Mouse (Mus musculus): ENCODE results near the gene Stat6. TPM values are rescaled to one million over a fixed set of nuclear protein-coding genes. Genes with fewer than 3 reads are reported as not detected.
A peak's percentile ranks its signal among the peaks of the same experiment; 100 is the strongest.

Stat6 gene
- polyA plus RNA-seq, 1 experiment from 2014 or later: 13.3 TPM

GRCm38 (mm10) chr10:127604465-127605250, 38.1 kb upstream of the Stat6 start:
- no peak overlapping the region for H3K4me3 ChIP-seq
- peaks cover 81% of the 10 kb centered on the region for H3K36me3 ChIP-seq
- H3K27me3 ChIP-seq: no peaks in the 10 kb centered on the region
- H3K9ac ChIP-seq: no peak overlapping the region
- WGBS: 53% methylated on average over 15 of the region's 15 CpGs
- no peaks in the 10 kb centered on the region for H3K9me3 ChIP-seq
- H3K27ac ChIP-seq: peak overlapping the region; percentile 2; the same call in 1 of the 2 replicates
- ATAC-seq (ENCODE audit: insufficient number of reproducible peaks, insufficient read depth, low FRiP score, low TSS enrichment): no peak
- no peak overlapping the region for H3K4me2 ChIP-seq (replicated peaks)
- peaks cover 46% of the 10 kb centered on the region for H3K4me1 ChIP-seq

GRCm38 (mm10) chr10:127605251-127605547, 37.6 kb upstream of the Stat6 start:
- Histone ChIP-seq H3K27ac (peak overlapping the region; percentile 2; the same call in 1 of the 2 replicates), H3K27me3 (no peaks in the 10 kb centered on the region), H3K4me2 (replicated peaks) (no peak overlapping the region), H3K4me1 (peaks cover 44% of the 10 kb centered on the region), H3K36me3 (peaks cover 86% of the 10 kb centered on the region), H3K4me3 (no peak overlapping the region), H3K9ac (no peak overlapping the region), H3K9me3 (no peaks in the 10 kb centered on the region)
- WGBS: 87% methylated on average over 8 of the region's 8 CpGs
- no peak for ATAC-seq (ENCODE audit: insufficient number of reproducible peaks, insufficient read depth, low FRiP score, low TSS enrichment)

GRCm38 (mm10) chr10:127605756-127606155, 37.0 kb upstream of the Stat6 start:
- Histone ChIP-seq H3K36me3 (peaks cover 88% of the 10 kb centered on the region), H3K27ac (no peak overlapping the region), H3K4me3 (no peak overlapping the region), H3K27me3 (no peaks in the 10 kb centered on the region), H3K9ac (no peak overlapping the region), H3K4me1 (peaks cover 39% of the 10 kb centered on the region), H3K9me3 (no peaks in the 10 kb centered on the region), H3K4me2 (replicated peaks) (no peak overlapping the region)
- 90% methylated on average over 9 of the region's 9 CpGs for WGBS
- no peak for ATAC-seq (ENCODE audit: insufficient number of reproducible peaks, insufficient read depth, low FRiP score, low TSS enrichment)

- Histone ChIP-seq H3K36me3 (peaks cover 91% of the 10 kb centered on the region), H3K4me1 (peaks cover 35% of the 10 kb centered on the region), H3K9me3 (no peaks in the 10 kb centered on the region), H3K4me3 (no peak overlapping the region), H3K9ac (no peak overlapping the region), H3K4me2 (replicated peaks) (no peak overlapping the region), H3K27ac (no peak overlapping the region), H3K27me3 (no peaks in the 10 kb centered on the region)
- 83% methylated on average over 7 of the region's 7 CpGs for whole genome bisulfite sequencing
- no peak for ATAC-seq (ENCODE audit: insufficient number of reproducible peaks, insufficient read depth, low FRiP score, low TSS enrichment)
Measured at GRCm38 (mm10) chr10:127607059-127607458, 35.7 kb upstream of the Stat6 start.

GRCm38 (mm10) chr10:127609415-127610065, 33.2 kb upstream of the Stat6 start:
- H3K4me1 ChIP-seq: peaks cover 42% of the 10 kb centered on the region
- H3K27ac ChIP-seq: peak overlapping the region; percentile 79
- 32% methylated on average over 9 of the region's 9 CpGs for WGBS
- no peak for ATAC-seq (ENCODE audit: insufficient number of reproducible peaks, insufficient read depth, low FRiP score, low TSS enrichment)
- no peaks in the 10 kb centered on the region for H3K9me3 ChIP-seq
- no peaks in the 10 kb centered on the region for H3K27me3 ChIP-seq
- peaks cover 74% of the 10 kb centered on the region for H3K36me3 ChIP-seq
- H3K4me2 ChIP-seq (replicated peaks): no peak overlapping the region; the same call in 1 of the 2 replicates
- no peak overlapping the region for H3K4me3 ChIP-seq
- no peak overlapping the region for H3K9ac ChIP-seq

GRCm38 (mm10) chr10:127610066-127610415, 32.7 kb upstream of the Stat6 start:
- WGBS: 78% methylated on average over 9 of the region's 9 CpGs
- H3K4me2 ChIP-seq (replicated peaks): no peak overlapping the region
- H3K9ac ChIP-seq: no peak overlapping the region
- H3K9me3 ChIP-seq: no peaks in the 10 kb centered on the region
- ATAC-seq (ENCODE audit: insufficient number of reproducible peaks, insufficient read depth, low FRiP score, low TSS enrichment): no peak
- H3K36me3 ChIP-seq: peaks cover 69% of the 10 kb centered on the region
- peak overlapping the region; percentile 79 for H3K27ac ChIP-seq
- H3K4me1 ChIP-seq: peaks cover 42% of the 10 kb centered on the region
- no peak overlapping the region for H3K4me3 ChIP-seq
- no peaks in the 10 kb centered on the region for H3K27me3 ChIP-seq

- no peak for ATAC-seq (ENCODE audit: insufficient number of reproducible peaks, insufficient read depth, low FRiP score, low TSS enrichment)
- H3K4me1 ChIP-seq: peaks cover 63% of the 10 kb centered on the region
- H3K27ac ChIP-seq: no peak overlapping the region
- H3K27me3 ChIP-seq: no peaks in the 10 kb centered on the region
- no peak overlapping the region for H3K4me2 ChIP-seq (replicated peaks)
- H3K9ac ChIP-seq: no peak overlapping the region
- H3K4me3 ChIP-seq: no peak overlapping the region
- peaks cover 49% of the 10 kb centered on the region for H3K36me3 ChIP-seq
- 84% methylated on average over 14 of the region's 14 CpGs for WGBS
- no peaks in the 10 kb centered on the region for H3K9me3 ChIP-seq
Measured at GRCm38 (mm10) chr10:127612079-127612775, 30.6 kb upstream of the Stat6 start.

- Histone ChIP-seq H3K4me2 (replicated peaks) (peak overlapping the region; percentile 81), H3K9ac (peak overlapping the region; percentile 15; the same call in 1 of the 2 replicates)
- 13% methylated on average over 12 of the region's 12 CpGs for WGBS
Measured at GRCm38 (mm10) chr10:127614236-127615033, 28.4 kb upstream of the Stat6 start.

GRCm38 (mm10) chr10:127615034-127615374, 27.8 kb upstream of the Stat6 start:
- 16% methylated on average over 2 of the region's 2 CpGs for WGBS
- Histone ChIP-seq H3K36me3 (peaks cover 25% of the 10 kb centered on the region), H3K9me3 (no peaks in the 10 kb centered on the region), H3K27me3 (no peaks in the 10 kb centered on the region), H3K27ac (peak overlapping the region; percentile 98), H3K4me2 (replicated peaks) (peak overlapping the region; percentile 81), H3K9ac (peak overlapping the region; percentile 15; the same call in 1 of the 2 replicates), H3K4me1 (peaks cover 68% of the 10 kb centered on the region), H3K4me3 (peak overlapping the region; percentile 13; the same call in 1 of the 2 replicates)
- ATAC-seq (ENCODE audit: insufficient number of reproducible peaks, insufficient read depth, low FRiP score, low TSS enrichment): no peak

More at GRCm38 (mm10) chr10:127614236-127615033, 28.4 kb upstream of the Stat6 start:
- H3K4me1 ChIP-seq: peaks cover 73% of the 10 kb centered on the region
- H3K27ac ChIP-seq: peak overlapping the region; percentile 98
- peak overlapping the region; percentile 13 for H3K4me3 ChIP-seq
- H3K36me3 ChIP-seq: peaks cover 31% of the 10 kb centered on the region
- no peaks in the 10 kb centered on the region for H3K9me3 ChIP-seq
- peak; percentile 75 for ATAC-seq (ENCODE audit: insufficient number of reproducible peaks, insufficient read depth, low FRiP score, low TSS enrichment)
- H3K27me3 ChIP-seq: no peaks in the 10 kb centered on the region

GRCm38 (mm10) chr10:127615591-127615990, 27.2 kb upstream of the Stat6 start:
- no peak overlapping the region for H3K4me3 ChIP-seq
- H3K27me3 ChIP-seq: no peaks in the 10 kb centered on the region
- H3K9me3 ChIP-seq: no peaks in the 10 kb centered on the region
- H3K4me1 ChIP-seq: peaks cover 68% of the 10 kb centered on the region
- H3K9ac ChIP-seq: peak overlapping the region; percentile 27; the same call in 1 of the 2 replicates
- no peak for ATAC-seq (ENCODE audit: insufficient number of reproducible peaks, insufficient read depth, low FRiP score, low TSS enrichment)
- H3K36me3 ChIP-seq: peaks cover 19% of the 10 kb centered on the region
- H3K27ac ChIP-seq: peak overlapping the region; percentile 98
- WGBS: 25% methylated on average over 3 of the region's 3 CpGs
- H3K4me2 ChIP-seq (replicated peaks): peak overlapping the region; percentile 81

- no peaks in the 10 kb centered on the region for H3K9me3 ChIP-seq
- peak overlapping the region; percentile 98 for H3K27ac ChIP-seq
- 0 out of 2 replicates have a peak overlapping the region, but pooled peaks have one; percentile 27 for H3K9ac ChIP-seq
- no peak for ATAC-seq (ENCODE audit: insufficient number of reproducible peaks, insufficient read depth, low FRiP score, low TSS enrichment)
- H3K4me2 ChIP-seq (replicated peaks): peak overlapping the region; percentile 81
- H3K4me1 ChIP-seq: peaks cover 68% of the 10 kb centered on the region
- no peak overlapping the region for H3K4me3 ChIP-seq
- peaks cover 14% of the 10 kb centered on the region for H3K36me3 ChIP-seq
- no peaks in the 10 kb centered on the region for H3K27me3 ChIP-seq
- WGBS: 18% methylated on average over 7 of the region's 7 CpGs
Measured at GRCm38 (mm10) chr10:127616261-127616679, 26.5 kb upstream of the Stat6 start.

Measured in embryonic facial prominence, embryonic 12.5 days (tissue).